Mouse (Mus musculus) forelimb bud, embryonic 11.5 days (tissue): ENCODE measurements at regions not wholly inside any gene's neighbourhood (a gene's known extent, or its start where the extent isn't known, plus 50 kb on each side); places are given as distances from the start of the nearest gene placed in this dataset.

Experiments
- DNase-seq: peaks from one replicate; pipeline ENCODE4 v3.0.0-alpha.2; 2012; ENCODE audit warnings: low read depth, low spot score

GRCm38 (mm10) chr10:21218431-21218830 lies 57.6 kb upstream of the Myb start:
- no peak for DNase-seq

- no peak for DNase-seq
These were observed 60.0 kb upstream of the Myb start for GRCm38 (mm10) chr10:21220795-21221194.

DNA sequence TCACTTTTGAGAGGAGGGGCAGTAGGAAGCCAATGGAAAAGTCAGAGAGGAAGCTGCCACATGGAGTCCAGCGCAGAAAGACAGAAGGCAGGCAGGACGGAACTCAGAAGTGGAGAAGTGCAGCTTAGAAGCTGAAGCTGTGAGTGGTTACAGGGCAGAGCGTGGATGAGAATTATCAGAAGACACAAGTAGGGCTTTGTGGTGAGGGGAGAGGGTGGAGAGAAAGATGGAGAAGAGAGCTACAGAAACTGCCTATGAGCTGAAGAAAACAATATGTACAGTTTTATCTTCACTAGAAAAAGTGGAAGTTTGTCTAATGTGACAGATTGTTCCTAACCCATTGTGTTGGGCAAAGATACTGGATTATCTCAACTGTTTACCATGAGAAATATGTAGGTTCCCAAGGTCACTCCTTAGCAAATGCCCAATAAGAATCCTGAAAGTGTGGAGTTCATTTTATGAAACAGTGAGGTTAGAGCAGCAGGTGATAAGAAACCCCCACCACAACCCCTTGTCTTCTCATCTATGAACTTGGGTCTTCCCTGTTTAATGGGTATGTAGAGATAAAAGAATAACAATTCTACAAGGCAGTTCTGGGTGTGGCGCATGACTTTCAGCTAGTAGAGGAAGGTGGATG lies 60.6 kb upstream of the Myb start:
- no peak for DNase-seq

GRCm38 (mm10) chr10:21222104-21223034 lies 61.6 kb upstream of the Myb start:
- DNase-seq, result no peak

DNA sequence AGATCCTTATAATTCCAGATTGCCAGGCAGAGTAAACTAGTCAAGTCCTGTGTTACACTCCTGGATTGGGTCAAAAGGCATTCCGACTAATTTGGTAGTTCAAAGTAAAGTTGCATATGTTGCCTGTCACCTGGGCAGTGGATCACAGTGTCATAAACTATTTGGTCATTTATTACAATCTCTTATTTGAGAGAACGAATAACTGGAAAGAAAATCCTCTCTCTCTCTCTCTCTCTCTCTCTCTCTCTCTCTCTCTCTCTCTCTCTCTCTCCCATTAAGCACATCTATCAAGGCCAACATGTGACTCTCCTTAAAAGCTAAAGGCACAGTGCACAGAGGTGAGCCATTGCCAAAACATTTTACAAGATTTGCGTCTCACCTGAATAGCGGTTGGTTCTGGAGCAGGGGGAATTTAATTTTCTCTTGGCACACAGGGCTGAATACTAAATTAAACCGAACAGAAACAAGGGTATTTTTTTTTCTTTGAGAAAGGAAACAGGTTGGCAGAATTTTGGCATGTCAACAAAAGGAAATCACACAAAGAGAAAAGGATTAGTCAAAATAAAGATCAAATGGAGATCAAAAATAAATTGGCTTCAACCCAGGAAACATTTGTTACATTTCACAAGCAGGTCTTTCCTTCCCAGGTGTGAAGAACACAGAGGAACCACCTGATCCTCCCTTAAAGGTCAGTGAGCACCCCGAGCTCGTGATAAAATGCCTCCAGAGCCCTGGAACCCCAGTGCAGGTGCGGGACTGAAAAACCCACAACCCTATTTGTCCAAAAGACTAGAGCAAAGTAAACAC lies 62.5 kb upstream of the Myb start:
- no peak for DNase-seq

- DNase-seq, result no peak
These were observed 63.4 kb upstream of the Myb start for GRCm38 (mm10) chr10:21224229-21224628.

DNA sequence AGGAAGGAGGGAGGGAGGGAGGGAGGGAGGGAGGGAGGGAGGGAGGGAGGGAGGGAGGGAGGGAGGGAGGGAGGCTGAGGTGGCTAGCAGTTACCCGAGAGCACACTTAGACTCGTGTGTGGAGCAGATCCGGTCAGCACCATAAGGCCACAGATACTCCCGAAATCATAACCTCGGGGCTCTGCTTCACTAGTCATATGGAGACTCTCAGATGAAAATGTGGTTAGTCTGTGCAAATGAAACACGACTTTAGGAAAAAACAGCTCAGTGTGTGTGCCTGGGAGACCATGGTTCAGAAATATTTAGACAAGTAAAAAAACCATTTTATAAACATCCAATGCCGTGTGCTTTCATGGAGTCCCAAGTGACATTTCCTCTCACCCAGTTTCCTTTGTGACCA lies 65.4 kb upstream of the Myb start:
- no peak for DNase-seq

GRCm38 (mm10) chr10:21227764-21228163 lies 67.0 kb upstream of the Myb start:
- DNase-seq, result no peak

DNA sequence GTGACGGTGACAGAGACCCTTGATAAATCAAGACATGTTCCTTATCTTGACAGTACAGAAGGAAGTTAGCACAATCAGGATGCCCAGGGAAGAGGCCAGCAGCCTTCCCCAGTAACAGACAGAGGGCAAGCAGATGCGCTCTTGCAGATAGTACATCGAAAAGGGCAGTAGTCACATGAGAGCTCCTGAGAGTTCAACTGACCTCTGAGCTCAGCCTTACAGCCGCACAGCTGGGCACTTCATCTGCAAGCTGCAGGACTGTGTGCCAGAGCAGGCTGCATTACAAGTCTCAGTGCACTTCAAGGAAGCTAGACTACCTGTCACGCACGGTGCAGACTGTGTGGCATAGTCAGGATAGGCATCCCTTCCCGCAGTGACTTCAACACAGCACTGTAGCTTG lies 67.2 kb upstream of the Hbs1l start:
- no peak for DNase-seq

- DNase-seq, result peak; percentile 65
These were observed 60.6 kb upstream of the Hbs1l start for GRCm38 (mm10) chr10:21235172-21235571.

GRCm38 (mm10) chr10:21237000-21237399 lies 58.8 kb upstream of the Hbs1l start:
- no peak for DNase-seq

DNA sequence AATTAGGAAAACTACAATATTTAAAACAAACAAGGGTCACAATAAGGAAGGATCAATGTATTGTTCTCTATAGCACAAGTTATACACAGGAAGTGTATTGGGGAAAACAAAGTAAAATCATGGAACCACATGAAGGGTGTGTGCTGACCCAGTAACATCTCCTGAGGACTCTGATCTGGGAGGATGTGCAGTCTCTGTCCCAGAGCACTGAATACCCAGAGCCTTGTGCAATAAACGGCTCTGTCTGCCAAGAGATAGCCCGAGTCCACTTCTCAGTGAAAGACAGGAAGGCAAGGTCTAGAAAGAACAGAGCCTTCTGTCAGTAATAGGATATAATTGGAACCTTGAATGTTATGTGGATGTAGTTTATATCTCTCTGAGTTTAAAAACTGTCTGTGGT lies 56.3 kb upstream of the Hbs1l start:
- DNase-seq, result no peak

- no peak for DNase-seq
These were observed 54.1 kb upstream of the Hbs1l start for GRCm38 (mm10) chr10:21241557-21242222.

GRCm38 (mm10) chr10:21242471-21243231 lies 53.1 kb upstream of the Hbs1l start:
- no peak for DNase-seq

GRCm38 (mm10) chr10:21244849-21245453 lies 50.8 kb upstream of the Hbs1l start:
- no peak for DNase-seq

DNA sequence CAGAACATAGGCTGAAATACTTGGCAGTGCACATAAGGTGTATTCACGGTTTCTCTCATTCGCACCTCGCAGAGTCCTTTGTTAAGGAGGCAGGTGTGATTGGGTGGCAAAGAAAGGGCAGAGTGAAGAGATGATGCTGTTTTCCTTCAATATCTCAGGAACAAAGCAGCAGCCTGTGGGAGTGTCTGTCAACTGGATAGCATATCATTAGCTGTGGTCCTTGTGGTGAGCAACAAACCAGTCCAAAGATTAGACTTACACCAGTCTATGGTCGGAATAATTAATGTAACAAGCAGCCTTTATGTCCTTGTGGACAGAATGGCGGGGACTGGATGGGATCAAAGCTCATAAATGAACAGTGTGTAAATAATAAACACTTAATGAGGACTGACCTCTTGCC lies 50.2 kb upstream of the Hbs1l start:
- DNase-seq, result no peak
